Mouse (Mus musculus) E14TG2a.4 (cell line): ENCODE results near the gene Eci1.

Experiments
- CTCF ChIP-seq: conservative IDR thresholded peaks from 2 replicates; pipeline ENCODE4 v1.5.1; 2014; ENCODE audit warnings: low read length
- NANOG ChIP-seq: IDR thresholded peaks from 2 replicates; pipeline ENCODE4 v1.6.1; 2014; ENCODE audit warnings: borderline replicate concordance, low read length, mixed read lengths
- POU5F1 ChIP-seq: IDR thresholded peaks from 2 replicates; pipeline ENCODE4 v1.6.1; 2014; ENCODE audit warnings: low read length, borderline replicate concordance

- TF ChIP-seq CTCF (peak; percentile 69), NANOG (no peak), POU5F1 (no peak)
Measured at GRCm38 (mm10) chr17:24391149-24391548, 35.3 kb upstream of the Eci1 start.
